Mouse (Mus musculus): ENCODE data around the gene Kcnk15. TPM values are rescaled to one million over a fixed set of nuclear protein-coding genes. Genes with fewer than 3 reads are reported as not detected.
A peak's percentile ranks its signal among the peaks of the same experiment; 100 is the strongest.

The Kcnk15 gene
- not detected in 2 replicates for polyA plus RNA-seq (2015; fragmentation: Nextera tagmentation; extraction: Ambion mirVana)

DNA sequence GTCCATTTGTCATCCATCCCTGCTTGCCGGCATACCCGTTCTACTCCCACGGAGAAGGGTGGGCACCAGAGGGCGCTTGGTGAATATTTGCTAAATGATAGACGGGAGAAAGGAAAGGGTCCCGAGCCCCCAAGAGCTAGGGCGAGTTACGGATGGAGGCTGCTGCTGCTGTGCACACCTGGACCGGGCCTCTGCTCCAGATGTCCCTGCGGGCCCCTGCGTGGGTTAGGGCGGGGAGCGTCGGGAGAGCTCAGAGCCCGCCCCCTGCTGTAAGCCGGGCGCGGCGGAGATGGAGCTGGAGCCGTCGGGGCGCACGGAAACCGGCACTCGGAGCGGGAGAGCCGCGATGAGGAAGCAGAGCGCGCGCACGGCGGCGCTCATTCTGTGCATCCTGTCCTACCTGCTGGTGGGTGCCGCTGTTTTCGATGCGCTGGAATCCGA is at the start of gene Kcnk15:
Gene Kcnk15, plus strand, starts transcription at position 191 of the 441 bp plus-strand sequence.
- no peak within 1 kb of the TSS for H3K27ac ChIP-seq
- peak within 1 kb of the TSS; percentile 43; the same call in 1 of the 2 replicates for H3K9ac ChIP-seq
- H3K4me3 ChIP-seq = peak within 1 kb of the TSS; percentile 29
- H3K27me3 ChIP-seq = peaks cover 87% of the 10 kb centered on the region
- no peaks in the 10 kb centered on the region for H3K9me3 ChIP-seq
- peak within 1 kb of the TSS; percentile 40 for H3K4me2 ChIP-seq
- no peaks in the 10 kb centered on the region for H3K36me3 ChIP-seq
- WGBS = under 1% methylated on average over 38 of the region's 38 CpGs
- ATAC-seq (ENCODE audit: low FRiP score) = 0 out of 2 replicates have a peak, but pooled peaks have one; percentile 32
- peaks cover 14% of the 10 kb centered on the region for H3K4me1 ChIP-seq (replicated peaks)

- Histone ChIP-seq H3K4me3 (no peak overlapping the region), H3K36me3 (no peaks in the 10 kb centered on the region), H3K9ac (no peak overlapping the region), H3K4me1 (replicated peaks) (no peaks in the 10 kb centered on the region), H3K4me2 (no peak overlapping the region), H3K9me3 (no peaks in the 10 kb centered on the region), H3K27me3 (0 out of 2 replicates have a peak, but pooled peaks cover 4% of the 10 kb centered on the region), H3K27ac (no peak overlapping the region)
- 83% methylated on average over 5 of the region's 5 CpGs for WGBS
- ATAC-seq (ENCODE audit: low FRiP score) = no peak
These were observed 49.6 kb upstream of the Kcnk15 start for GRCm38 (mm10) chr2:163803838-163804237.

GRCm38 (mm10) chr2:163809166-163809565 is 44.3 kb upstream of the Kcnk15 start:
- Histone ChIP-seq H3K4me2 (no peak overlapping the region), H3K27ac (no peak overlapping the region), H3K36me3 (no peaks in the 10 kb centered on the region), H3K4me1 (replicated peaks) (peaks cover 5% of the 10 kb centered on the region), H3K4me3 (no peak overlapping the region), H3K9ac (no peak overlapping the region), H3K27me3 (0 out of 2 replicates have a peak, but pooled peaks cover under 1% of the 10 kb centered on the region), H3K9me3 (no peaks in the 10 kb centered on the region)
- WGBS = 89% methylated on average over 4 of the region's 4 CpGs
- ATAC-seq (ENCODE audit: low FRiP score) = no peak

DNA sequence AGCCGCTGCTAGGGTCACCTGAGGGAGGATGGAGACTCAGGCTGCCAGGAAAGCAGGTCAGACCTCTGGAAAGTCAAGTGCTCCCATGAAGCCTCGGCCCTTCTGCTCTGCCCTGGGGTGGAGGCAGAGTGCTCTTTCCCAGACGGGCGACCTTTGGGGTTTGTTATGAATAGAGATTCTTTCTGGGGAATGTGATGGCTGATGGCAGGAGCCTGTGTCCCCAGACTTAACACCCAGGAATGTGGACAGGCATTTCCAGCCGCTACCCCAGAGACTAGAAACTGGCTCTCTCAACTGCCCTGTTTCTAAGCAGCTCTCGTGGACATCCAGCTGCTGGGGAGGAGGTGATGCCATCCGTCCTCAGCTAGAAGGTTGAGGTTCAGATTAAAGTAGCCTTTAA is 43.7 kb upstream of the Kcnk15 start:
- Histone ChIP-seq H3K4me2 (no peak overlapping the region), H3K9me3 (no peaks in the 10 kb centered on the region), H3K4me1 (replicated peaks) (peaks cover 5% of the 10 kb centered on the region), H3K9ac (no peak overlapping the region), H3K27me3 (no peaks in the 10 kb centered on the region), H3K27ac (no peak overlapping the region), H3K4me3 (no peak overlapping the region), H3K36me3 (no peaks in the 10 kb centered on the region)
- WGBS = 73% methylated on average over 7 of the region's 7 CpGs
- no peak for ATAC-seq (ENCODE audit: low FRiP score)

- ATAC-seq (ENCODE audit: low FRiP score) = no peak
- Histone ChIP-seq H3K4me2 (no peak overlapping the region), H3K4me1 (replicated peaks) (peaks cover 5% of the 10 kb centered on the region), H3K4me3 (no peak overlapping the region), H3K27me3 (no peaks in the 10 kb centered on the region), H3K9ac (no peak overlapping the region), H3K36me3 (no peaks in the 10 kb centered on the region), H3K9me3 (no peaks in the 10 kb centered on the region), H3K27ac (no peak overlapping the region)
- WGBS = 57% methylated on average over 5 of the region's 5 CpGs
These were observed 40.4 kb upstream of the Kcnk15 start for GRCm38 (mm10) chr2:163813077-163813476.

- Histone ChIP-seq H3K9ac (no peak overlapping the region), H3K4me2 (no peak overlapping the region), H3K27ac (no peak overlapping the region), H3K36me3 (no peaks in the 10 kb centered on the region), H3K27me3 (no peaks in the 10 kb centered on the region), H3K9me3 (no peaks in the 10 kb centered on the region), H3K4me3 (no peak overlapping the region), H3K4me1 (replicated peaks) (peaks cover 5% of the 10 kb centered on the region)
- no peak for ATAC-seq (ENCODE audit: low FRiP score)
- 90% methylated on average over 9 of the region's 9 CpGs for WGBS
These were observed 38.5 kb upstream of the Kcnk15 start for GRCm38 (mm10) chr2:163814739-163815465.

DNA sequence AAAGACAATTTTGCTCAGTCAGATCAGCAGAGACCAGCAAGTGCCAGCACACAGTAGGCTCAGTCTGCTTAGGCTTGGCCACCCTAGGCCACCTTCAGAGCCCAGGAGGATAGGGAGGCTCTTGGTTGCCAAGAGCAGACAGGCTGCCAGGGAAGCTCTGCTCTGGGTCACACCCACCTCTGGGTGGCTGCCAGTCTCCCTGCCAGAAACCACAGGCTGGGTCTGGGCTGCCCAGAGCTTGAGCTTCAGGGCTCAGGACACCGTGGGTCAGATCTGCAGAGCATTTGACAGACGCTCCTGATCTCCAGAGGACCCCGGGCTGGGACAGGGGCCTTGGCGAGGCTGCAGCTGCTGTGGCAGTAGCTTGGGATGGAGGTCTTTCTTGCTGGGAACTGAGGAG is 32.8 kb upstream of the Kcnk15 start, which contains the start of gene Ccn5:
Gene Ccn5, plus strand, starts transcription at position 255 of the 400 bp plus-strand sequence.
- Histone ChIP-seq H3K9ac (no peak within 1 kb of the TSS), H3K9me3 (no peaks in the 10 kb centered on the region), H3K4me1 (replicated peaks) (0 out of 2 replicates have a peak, but pooled peaks cover 4% of the 10 kb centered on the region), H3K27ac (no peak within 1 kb of the TSS), H3K27me3 (no peaks in the 10 kb centered on the region), H3K4me3 (no peak within 1 kb of the TSS), H3K4me2 (no peak within 1 kb of the TSS), H3K36me3 (no peaks in the 10 kb centered on the region)
- WGBS = 82% methylated on average over 4 of the region's 4 CpGs
- ATAC-seq (ENCODE audit: low FRiP score) = no peak

- H3K27me3 ChIP-seq = no peaks in the 10 kb centered on the region
- no peaks in the 10 kb centered on the region for H3K9me3 ChIP-seq
- WGBS = 6% methylated on average over 4 of the region's 4 CpGs
- no peak overlapping the region for H3K27ac ChIP-seq
- no peak overlapping the region for H3K9ac ChIP-seq
- no peaks in the 10 kb centered on the region for H3K36me3 ChIP-seq
- no peak overlapping the region for H3K4me3 ChIP-seq
- H3K4me2 ChIP-seq = no peak overlapping the region
- 0 out of 2 replicates have a peak, but pooled peaks cover 4% of the 10 kb centered on the region for H3K4me1 ChIP-seq (replicated peaks)
- no peak for ATAC-seq (ENCODE audit: low FRiP score)
These were observed 30.2 kb upstream of the Kcnk15 start for GRCm38 (mm10) chr2:163823248-163823647.

DNA sequence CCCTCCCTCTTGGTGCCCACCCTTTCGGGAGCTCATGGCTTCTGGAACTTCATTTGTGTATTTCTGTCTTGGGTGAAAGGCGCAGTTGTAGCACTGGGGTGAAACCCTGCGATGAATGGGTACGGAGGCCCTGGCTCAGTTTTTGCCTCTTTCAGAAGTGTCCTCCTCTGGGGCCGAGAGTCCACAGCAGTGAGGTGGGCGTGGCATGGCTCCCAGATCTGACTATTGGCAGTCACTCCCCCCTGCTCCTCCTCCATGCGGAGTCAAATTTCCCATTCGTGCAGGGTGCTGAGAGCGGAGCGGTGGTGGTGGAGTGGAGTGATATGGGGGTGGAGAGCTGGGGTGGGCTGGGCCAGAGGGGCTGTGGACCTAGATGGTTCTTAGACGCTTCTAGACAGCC is 29.7 kb upstream of the Kcnk15 start:
- H3K27ac ChIP-seq = no peak overlapping the region
- no peak overlapping the region for H3K4me3 ChIP-seq
- H3K36me3 ChIP-seq = no peaks in the 10 kb centered on the region
- no peak overlapping the region for H3K9ac ChIP-seq
- no peaks in the 10 kb centered on the region for H3K27me3 ChIP-seq
- H3K9me3 ChIP-seq = no peaks in the 10 kb centered on the region
- 0 out of 2 replicates have a peak, but pooled peaks cover 4% of the 10 kb centered on the region for H3K4me1 ChIP-seq (replicated peaks)
- 0 out of 2 replicates have a peak, but pooled peaks have one; percentile 36 for ATAC-seq (ENCODE audit: low FRiP score)
- H3K4me2 ChIP-seq = no peak overlapping the region
- WGBS = 17% methylated on average over 11 of the region's 11 CpGs

DNA sequence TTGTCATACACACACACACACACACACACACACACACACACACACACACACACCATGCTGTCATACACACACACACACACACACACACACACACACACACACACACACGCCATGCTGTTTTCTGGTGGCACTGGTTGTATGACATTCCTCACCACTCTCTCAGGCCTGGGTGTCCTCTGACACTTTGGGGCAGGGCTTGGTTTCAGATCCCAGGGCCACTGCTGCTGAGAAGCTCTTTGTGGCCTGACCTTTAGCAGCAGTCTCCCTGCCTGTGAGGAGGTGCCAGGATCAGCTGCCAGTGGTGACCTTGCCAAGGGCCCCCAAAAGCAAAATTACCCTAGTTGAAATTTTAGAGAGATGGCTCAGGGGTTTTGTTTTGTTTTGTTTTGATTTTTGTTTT is 27.6 kb upstream of the Kcnk15 start:
- Histone ChIP-seq H3K4me2 (no peak overlapping the region), H3K4me1 (replicated peaks) (0 out of 2 replicates have a peak, but pooled peaks cover 4% of the 10 kb centered on the region), H3K36me3 (no peaks in the 10 kb centered on the region), H3K9me3 (no peaks in the 10 kb centered on the region), H3K9ac (no peak overlapping the region), H3K27ac (no peak overlapping the region), H3K4me3 (no peak overlapping the region), H3K27me3 (no peaks in the 10 kb centered on the region)
- WGBS = 79% methylated on average over 1 of the region's 1 CpGs
- no peak for ATAC-seq (ENCODE audit: low FRiP score)

DNA sequence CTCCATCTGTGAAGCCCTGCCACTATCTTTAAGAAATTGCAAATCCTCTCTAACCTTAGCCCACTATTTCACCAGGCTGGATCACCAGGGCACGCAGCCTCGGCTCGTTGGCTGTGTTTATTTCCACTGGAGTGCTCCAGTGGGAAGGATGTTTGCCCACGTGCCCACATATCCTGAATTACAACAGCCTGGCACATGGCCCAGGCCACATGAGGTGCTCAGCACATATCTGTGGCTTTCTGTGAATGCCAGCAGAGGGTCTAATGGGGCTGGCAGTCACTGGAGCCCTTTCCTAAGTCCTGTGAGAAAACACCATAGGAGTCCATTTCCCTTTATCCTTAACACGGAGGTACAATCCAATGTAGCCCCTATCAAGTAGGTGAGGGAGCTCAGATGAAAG is 27.0 kb upstream of the Kcnk15 start:
- H3K9me3 ChIP-seq = no peaks in the 10 kb centered on the region

DNA sequence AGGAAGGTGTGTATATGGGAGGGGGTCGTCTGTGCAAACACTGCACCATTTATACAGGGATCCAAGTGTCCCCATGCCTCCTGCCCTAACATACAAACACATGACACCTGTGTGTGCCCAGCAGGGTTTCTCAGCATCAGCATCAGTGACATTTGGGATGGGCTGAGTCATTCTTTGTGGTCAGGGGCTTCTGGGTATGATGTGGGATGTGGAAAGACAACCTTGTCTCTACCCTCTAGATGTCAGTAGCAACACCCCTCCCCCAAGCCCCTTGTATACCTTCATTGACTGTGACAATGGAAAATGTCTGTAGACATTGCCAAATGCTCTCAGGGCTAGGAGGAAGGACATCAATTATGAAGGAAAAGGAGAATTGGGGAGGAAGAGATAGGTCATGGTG is 22.3 kb upstream of the Kcnk15 start:
- H3K9me3 ChIP-seq = no peaks in the 10 kb centered on the region
- no peak overlapping the region for H3K4me3 ChIP-seq
- H3K27me3 ChIP-seq = no peaks in the 10 kb centered on the region
- no peak overlapping the region for H3K9ac ChIP-seq
- ATAC-seq (ENCODE audit: low FRiP score) = no peak
- WGBS = 70% methylated on average over 1 of the region's 1 CpGs
- no peaks in the 10 kb centered on the region for H3K36me3 ChIP-seq
- H3K4me2 ChIP-seq = no peak overlapping the region
- no peak overlapping the region for H3K27ac ChIP-seq
- H3K4me1 ChIP-seq (replicated peaks) = no peaks in the 10 kb centered on the region

More for the DNA sequence above, 27.0 kb upstream of the Kcnk15 start:
- no peaks in the 10 kb centered on the region for H3K27me3 ChIP-seq
- no peak overlapping the region for H3K9ac ChIP-seq
- H3K4me3 ChIP-seq = no peak overlapping the region
- 74% methylated on average over 5 of the region's 5 CpGs for WGBS
- H3K36me3 ChIP-seq = no peaks in the 10 kb centered on the region
- 0 out of 2 replicates have a peak, but pooled peaks cover 4% of the 10 kb centered on the region for H3K4me1 ChIP-seq (replicated peaks)
- ATAC-seq (ENCODE audit: low FRiP score) = no peak
- H3K27ac ChIP-seq = no peak overlapping the region
- H3K4me2 ChIP-seq = no peak overlapping the region

DNA sequence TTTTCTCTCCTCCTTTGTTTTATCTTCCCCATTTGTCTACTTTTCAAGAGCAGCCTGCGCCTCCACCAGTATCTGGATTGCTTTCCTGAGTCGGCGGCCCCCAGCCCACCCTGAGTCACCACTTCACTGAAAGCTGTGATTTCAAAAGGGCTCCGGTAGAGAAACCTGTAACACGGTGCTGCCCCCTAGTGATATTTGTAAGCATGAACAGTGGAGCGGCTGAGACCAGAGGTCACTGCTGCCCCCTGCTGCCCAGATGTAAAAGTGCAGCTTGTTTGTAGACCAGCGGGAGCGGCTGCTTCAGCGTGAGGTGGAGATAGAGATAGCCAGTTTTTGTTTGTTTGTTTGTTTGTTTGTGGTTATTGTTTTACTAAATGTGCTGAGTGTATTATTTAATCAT is 15.4 kb upstream of the Kcnk15 start:
- H3K36me3 ChIP-seq = no peaks in the 10 kb centered on the region
- 32% methylated on average over 9 of the region's 9 CpGs for WGBS
- H3K4me1 ChIP-seq (replicated peaks) = no peaks in the 10 kb centered on the region
- no peak overlapping the region for H3K4me3 ChIP-seq
- H3K9me3 ChIP-seq = no peaks in the 10 kb centered on the region
- no peak overlapping the region for H3K9ac ChIP-seq
- H3K27me3 ChIP-seq = peaks cover 16% of the 10 kb centered on the region
- no peak overlapping the region for H3K4me2 ChIP-seq
- no peak for ATAC-seq (ENCODE audit: low FRiP score)
- H3K27ac ChIP-seq = no peak overlapping the region

All from hindbrain, embryonic 13.5 days (tissue).